Mouse (Mus musculus): ENCODE measurements at regions not wholly inside any gene's neighbourhood (a gene's known extent, or its start where the extent isn't known, plus 50 kb on each side); places are given as distances from the start of the nearest gene placed in this dataset.

DNA sequence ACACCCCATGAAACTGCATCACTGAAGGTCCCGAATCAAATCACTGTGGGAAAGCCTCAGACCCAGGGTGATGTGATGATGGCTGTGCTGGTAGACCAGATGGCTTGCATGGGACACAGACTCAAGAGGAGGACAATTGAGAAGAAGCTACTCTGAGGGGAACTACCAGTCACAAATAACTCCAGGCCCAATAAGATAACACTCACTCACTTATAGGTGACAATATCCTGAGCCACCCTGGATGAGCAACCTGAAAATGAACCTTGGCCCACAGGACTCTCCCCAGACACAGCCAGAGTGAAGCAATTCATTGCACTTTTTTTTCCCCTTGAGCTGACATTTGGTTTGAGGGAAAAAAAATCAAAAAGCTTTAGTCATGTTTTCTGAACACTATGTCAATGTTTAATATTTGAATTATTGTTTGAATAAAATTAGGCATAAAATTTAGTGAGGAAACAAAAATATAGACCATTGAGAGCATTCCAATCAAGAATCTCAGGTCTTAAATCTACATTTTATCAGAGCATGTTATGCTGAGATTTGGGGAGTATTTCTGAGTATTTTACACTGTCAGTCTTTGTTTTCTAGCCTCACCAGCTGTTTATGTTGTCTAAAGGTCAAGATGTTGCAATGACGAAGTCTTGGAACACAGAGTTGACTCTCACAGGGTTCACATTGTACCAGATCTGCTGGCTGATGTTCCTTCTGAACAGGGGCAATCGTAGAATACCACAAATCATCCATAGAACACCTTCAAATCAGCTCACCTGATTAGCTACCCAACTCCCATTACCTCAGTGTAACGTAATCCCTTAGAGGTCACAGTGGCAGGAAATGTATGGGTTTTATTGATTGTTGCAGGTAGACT, 67.9 kb upstream of the Gm6993 start:
- DNase-seq (ENCODE audit: low spot score): no peak

DNA sequence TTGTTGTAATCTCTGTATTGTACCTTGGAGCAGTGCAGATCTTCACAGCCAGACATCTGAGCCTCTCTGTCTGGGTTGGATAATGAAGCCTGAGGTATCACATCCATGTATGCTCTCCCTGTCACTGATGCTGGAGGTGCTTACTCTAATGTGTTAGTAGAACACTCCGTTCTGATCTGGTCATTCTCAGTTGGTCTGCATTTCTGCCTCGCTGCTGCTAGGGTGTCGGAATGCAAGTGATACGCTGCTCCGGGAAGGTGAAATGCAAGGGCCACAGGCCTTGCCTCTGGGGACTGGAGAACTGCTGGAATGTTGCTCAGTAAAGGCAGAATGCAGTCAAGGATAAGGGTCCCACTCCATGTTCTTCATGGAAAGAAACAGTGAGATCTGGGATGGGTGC, 67.1 kb upstream of the Gm6993 start:
- DNase-seq (ENCODE audit: low spot score): no peak

DNA sequence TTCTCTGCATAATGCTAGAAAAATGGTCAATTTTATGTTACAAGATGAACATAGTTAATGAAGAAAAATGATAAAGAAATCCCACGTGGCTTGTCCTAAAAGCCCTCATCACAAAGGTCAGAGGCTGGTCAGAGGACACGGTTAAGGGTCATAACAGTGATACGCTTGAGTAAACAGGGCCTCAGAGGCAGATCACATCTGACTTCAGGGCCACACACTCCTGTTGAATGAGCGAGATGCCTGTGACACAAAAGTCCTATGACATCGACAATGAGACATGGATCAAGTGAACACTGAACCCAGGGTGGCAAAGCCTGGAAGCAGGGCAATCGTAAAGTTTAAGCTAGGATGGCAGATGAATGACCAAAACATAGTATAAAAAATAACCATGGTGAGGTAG, 61.0 kb upstream of the Gm6993 start:
- no peak for DNase-seq (ENCODE audit: low spot score)

DNA sequence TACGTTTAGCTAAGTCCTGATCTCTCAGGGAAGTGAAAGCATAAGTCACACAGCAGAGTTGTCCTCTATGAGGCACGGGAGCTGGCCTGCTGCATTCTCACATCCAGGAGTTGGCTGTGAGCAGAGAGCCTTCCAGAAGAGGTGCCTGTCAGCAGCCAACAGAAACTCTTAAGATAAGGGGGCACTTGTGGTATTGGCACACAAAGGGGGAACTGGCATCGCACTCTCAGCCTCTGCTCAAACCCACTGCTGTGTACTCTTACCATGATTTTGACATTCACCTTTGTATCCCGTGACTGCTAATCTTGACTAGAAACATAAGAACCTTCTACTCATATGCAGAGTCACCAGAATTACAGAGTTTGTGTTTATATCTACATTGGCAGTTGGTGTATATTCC, 56.9 kb upstream of the Gm6993 start:
- no peak for DNase-seq (ENCODE audit: low spot score)

DNA sequence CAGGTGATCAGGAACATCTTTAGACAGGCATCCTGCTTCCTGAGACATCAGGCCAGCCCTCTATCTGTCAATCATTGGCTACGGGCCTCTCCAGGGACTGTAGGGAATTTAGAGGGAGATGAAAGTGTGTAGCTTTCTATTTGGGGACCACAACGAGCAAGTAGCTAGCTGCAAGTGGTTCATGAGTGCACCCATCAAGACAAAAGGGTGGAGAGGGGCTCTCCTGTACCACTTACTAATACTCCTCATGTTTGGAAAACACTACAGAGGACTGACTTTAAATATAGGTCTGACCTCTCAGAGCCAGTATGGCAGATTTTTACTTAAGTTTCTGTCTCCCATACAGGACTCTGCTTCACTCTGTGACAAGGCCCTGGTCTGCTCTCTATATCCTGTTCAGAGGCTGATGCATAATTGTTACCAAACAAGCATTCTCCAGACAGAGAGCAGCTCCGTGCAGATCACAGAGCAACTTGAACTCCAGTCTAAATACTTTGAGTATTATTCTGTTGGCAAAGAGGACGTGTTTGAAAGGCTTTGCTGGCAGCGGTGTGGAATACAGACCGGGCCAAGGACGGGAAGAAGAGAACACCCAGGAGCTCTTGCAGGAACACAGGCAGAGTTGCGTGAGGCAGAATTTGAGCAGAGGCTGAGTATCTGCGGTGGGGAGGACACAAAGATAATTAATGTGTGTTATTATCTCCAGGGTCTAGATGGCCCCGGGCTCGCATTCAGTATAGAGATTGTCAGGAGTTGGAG, 56.2 kb upstream of the Gm6993 start:
- DNase-seq (ENCODE audit: low spot score): peak; percentile 63

DNA sequence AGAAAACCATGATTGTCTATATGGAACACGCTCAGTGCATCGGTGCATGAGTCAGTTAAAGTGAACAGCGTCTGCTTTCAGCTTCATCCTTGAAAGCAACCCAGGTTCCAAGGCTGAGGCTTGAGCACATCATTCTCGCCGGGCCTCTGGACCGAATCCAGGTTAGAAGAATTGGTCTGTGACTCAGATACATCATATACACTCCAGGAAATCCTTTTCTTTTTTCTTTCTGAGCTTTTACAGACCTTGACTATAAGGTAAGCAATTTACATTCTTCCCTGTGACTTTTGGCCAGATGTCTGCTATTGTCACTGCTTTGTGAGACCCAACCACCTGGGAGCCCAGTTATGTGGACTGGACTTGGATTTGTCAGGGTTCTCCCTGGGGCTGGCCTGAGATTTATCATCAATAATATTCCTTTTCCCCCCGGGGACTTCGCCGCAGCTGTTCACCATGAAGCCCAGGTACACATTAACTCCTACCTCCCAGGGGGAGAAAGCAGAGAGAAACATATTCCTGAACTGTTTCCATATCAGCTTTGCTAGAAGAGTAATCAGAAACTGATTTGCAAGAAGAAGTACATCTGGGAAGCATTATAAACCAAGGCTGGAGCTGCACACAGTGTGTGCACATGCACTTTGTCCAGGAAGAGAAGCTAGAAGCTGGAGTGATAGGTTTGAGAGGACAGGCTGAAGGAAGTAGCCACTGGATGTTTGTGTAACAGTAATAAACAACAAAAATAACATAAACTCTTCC, 55.2 kb upstream of the Gm6993 start:
- no peak for DNase-seq (ENCODE audit: low spot score)

DNA sequence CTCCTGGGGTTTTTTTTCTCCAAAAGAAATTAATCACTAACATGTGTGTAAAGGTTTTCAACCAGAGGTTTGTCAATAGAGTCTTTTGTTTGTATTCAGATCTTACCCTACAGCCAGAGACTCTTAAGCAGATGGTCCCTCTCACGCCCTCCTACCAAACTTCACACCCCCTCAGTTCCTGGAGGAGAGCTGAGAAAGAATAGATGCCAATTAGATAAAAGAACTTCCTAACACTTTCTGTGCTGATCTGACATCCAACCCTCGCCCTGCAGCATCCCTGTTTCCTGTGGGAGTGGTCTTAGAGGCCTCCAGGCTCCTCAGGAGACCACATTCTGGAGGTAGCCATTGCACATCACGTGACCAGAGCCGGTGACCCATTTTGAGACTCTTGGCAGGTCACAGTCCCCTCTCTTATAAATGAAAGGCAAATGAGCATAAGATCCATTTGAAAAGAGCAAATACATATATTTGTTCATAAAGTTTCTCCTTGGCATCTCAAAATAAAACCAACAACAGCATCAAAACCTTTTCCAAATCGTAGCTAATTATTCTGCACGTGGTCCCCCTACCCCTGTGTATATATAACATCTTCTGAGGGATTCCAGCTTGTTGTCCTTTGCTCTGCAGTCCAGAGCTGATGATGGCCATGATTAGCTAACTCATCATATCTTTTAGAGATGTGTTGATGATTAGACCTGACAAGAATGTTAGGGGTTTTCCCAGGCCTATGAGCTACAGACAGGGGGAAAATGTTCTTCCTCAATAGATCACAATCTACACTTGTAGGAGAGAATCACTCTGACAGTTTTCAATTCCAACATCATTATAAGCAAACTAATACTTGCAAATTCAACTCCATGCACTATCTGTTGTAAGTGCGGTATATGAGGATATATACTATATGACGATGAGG, 54.4 kb upstream of the Gm6993 start:
- DNase-seq (ENCODE audit: low spot score): no peak

DNA sequence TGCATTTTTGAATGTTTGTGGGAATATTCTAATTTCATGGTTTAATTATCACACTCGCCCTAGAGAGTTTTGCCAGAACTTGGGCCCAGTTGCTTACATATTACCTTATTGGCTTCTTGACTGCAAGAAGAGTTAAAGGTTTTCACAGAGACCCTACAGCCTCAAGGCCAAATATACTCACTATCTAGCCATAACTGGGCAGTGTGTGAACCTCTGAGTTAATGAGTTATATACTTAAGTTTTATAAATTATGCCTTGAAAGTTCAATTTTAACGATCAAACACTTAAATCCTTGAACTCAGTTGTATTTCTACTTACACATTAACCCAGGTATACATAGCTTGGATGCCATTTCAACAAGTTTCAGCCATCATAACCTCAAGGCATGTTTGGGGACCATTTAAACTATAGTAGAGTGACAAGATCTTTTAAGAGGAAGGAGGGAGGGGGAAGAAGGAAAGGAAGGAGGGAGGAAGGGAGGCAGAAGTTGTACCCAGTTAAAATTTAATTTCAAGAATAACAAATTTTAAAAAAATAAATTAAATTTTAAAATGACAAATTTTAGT, 52.5 kb upstream of the Gm6993 start:
- DNase-seq (ENCODE audit: low spot score): no peak

DNA sequence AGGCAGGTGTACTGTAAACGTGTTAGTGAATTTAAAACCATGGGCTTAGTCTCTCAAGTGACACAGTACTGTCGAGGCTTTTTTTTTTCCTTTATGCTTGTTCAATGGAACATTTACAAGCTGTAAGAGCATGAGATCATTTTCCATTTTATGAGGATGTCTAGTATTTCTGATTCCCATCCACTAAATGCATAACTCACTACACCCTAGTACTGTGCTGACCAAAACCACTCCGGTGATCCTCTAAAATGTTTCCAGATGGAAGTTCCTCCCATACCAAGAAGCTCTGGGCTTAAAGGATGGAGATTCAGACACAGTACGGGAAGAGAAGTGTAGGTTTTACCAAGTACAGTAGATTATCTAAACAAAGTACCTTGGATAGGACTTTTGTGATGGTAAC, 50.3 kb upstream of the Gm6993 start:
- DNase-seq (ENCODE audit: low spot score): no peak
